Mouse (Mus musculus) forebrain, embryonic 11.5 days (tissue): ENCODE results near the gene Zfp811. TPM values are rescaled to one million over a fixed set of nuclear protein-coding genes. Genes with fewer than 3 reads are reported as not detected.
"Not testable (repeated sequence)": the region's sequence is repeated elsewhere in the genome, so short reads cannot be mapped to it uniquely, and the experiment has no call there.

Experiments
- ATAC-seq: fragments of 200-750 bp; cut with Nextera tagmentation; replicated peaks from 2 replicates; pipeline ENCODE4 v1.8.0; 2017; ENCODE audit warnings: moderate TSS enrichment; ENCODE audit not compliant: low FRiP score
- DNase-seq: peaks from one replicate; pipeline ENCODE4 v3.0.0-alpha.2; 2017; ENCODE audit warnings: low spot score
- H3K27ac ChIP-seq: fragments of 300-500 bp; sonication (generic); 2 replicates; pipeline ENCODE4 v1.5.1; 2014; ENCODE audit warnings: low read depth, low read length
- H3K27me3 ChIP-seq: fragments of 300-500 bp; sonication (generic); 2 replicates; pipeline ENCODE4 v1.6.1; 2014; ENCODE audit warnings: mild to moderate bottlenecking, low read length, mixed read lengths; ENCODE audit not compliant: control insufficient read depth, insufficient read depth
- H3K36me3 ChIP-seq: fragments of 300-500 bp; sonication (generic); 2 replicates; pipeline ENCODE4 v1.6.1; 2014; ENCODE audit warnings: mild to moderate bottlenecking, low read length, moderate library complexity, mixed read lengths; ENCODE audit not compliant: control insufficient read depth, insufficient read depth
- H3K4me1 ChIP-seq: fragments of 300-500 bp; sonication (generic); replicated peaks from 2 replicates; pipeline ENCODE4 v1.6.1; 2014; ENCODE audit warnings: low read length, mixed read lengths; ENCODE audit not compliant: control insufficient read depth, insufficient read depth
- H3K4me2 ChIP-seq: fragments of 300-500 bp; sonication (generic); 2 replicates; pipeline ENCODE4 v1.6.1; 2014; ENCODE audit warnings: low read depth, mild to moderate bottlenecking, low read length, moderate library complexity, mixed read lengths; ENCODE audit not compliant: severe bottlenecking
- H3K4me3 ChIP-seq: fragments of 300-500 bp; sonication (generic); 2 replicates; pipeline ENCODE4 v1.5.1; 2014; ENCODE audit warnings: low read depth, low read length
- H3K9ac ChIP-seq: fragments of 300-500 bp; sonication (generic); 2 replicates; pipeline ENCODE4 v1.6.1; 2014; ENCODE audit warnings: low read length
- H3K9me3 ChIP-seq: fragments of 300-500 bp; sonication (generic); 2 replicates; pipeline ENCODE4 v1.6.1; 2016; ENCODE audit warnings: low read length, mixed read lengths; ENCODE audit not compliant: control insufficient read depth
- WGBS: fragments of 180-500 bp; shearing (Covaris S2); extraction: QIAGEN DNeasy Blood & Tissue Kit; methylation state at CpG from one replicate; pipeline ENCODE4 v1.1.7; 2014; 5-methylcytosine and 5-hydroxymethylcytosine counted together
- polyA plus RNA-seq: library from polyadenylated mRNA; unstranded; fragments of >200 nt; fragmentation: Nextera tagmentation; extraction: Ambion mirVana; gene quantifications from 2 replicates; pipeline ENCODE4 v1.2.1, GENCODE M21; 2014

Zfp811 gene
- 25.0 and 27.4 TPM in 2 replicates for polyA plus RNA-seq

DNA sequence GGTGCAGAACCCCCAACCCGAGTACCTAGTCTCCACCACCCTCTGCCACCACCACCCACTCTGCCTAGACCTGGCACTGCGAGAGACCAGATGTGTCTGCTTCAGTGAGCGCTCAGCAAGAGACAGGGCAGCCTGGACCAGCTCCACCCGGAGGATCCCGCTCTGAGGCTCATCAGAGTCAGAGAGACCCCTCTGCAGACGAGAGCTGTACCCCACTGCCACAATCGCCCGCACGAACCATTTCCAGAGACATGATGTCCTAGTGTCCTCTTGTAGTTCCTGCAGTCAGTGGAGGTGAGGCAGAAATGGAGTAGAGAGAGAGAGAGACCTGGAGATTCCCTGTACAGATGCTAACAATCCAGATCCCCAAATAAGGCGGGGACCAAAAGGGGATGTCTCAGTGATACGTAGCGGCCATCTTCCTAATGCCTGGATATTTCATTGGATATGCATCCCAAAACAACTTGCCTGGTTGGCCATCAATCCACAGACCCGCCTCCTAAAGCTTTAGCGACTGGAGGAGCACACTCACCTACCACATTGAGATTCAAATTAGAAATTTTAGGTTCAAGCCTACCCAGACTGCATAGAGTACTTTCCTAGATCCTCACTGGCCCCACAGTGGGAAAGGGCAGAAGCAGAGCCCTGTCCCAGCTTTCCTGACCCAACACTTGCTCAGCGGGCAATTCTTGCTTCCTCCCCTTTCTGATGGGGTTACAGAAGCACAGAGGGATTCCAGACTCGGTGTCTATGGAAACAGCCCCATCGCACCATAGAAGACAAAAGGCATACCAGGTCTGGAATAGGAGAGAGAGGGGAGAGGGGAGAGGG is at the start of gene Zfp811:
Zfp811 (minus strand) TSS at position 388 of the 831 bp plus-strand sequence.
- peaks cover 9% of the 10 kb centered on the region; the same call in 1 of the 2 replicates for H3K4me1 ChIP-seq
- ATAC-seq (peak; percentile 87), DNase-seq (peak; percentile 77)
- peak within 1 kb of the TSS; percentile 77 for H3K4me2 ChIP-seq
- peak within 1 kb of the TSS; percentile 77 for H3K9ac ChIP-seq
- WGBS: 0% methylated on average over 17 of the region's 17 CpGs
- peak within 1 kb of the TSS; percentile 88 for H3K27ac ChIP-seq
- H3K27me3 ChIP-seq: no peaks in the 10 kb centered on the region
- no peaks in the 10 kb centered on the region for H3K36me3 ChIP-seq
- H3K4me3 ChIP-seq: peak within 1 kb of the TSS; percentile 59
- no peaks in the 10 kb centered on the region for H3K9me3 ChIP-seq

DNA sequence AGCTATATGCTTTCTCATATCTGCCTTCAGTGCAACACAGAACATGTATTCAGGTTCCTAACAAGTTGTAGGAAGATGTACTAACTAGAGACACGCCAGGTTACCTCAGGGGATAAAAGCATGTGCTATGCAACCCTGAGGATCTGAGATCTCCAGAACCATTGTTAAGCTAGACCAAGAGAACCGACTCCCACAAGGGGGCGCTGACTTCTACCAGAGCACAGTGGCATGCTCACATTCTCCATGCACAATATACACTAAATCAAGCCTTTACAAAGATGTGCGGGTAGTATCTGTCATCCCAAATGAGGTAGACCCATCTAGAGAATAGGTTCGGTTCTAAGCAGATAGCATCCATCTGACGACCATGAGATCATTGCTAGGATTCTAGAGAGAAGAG is 47.0 kb upstream of the Zfp811 start:
- H3K9me3 ChIP-seq, ATAC-seq, DNase-seq, H3K27ac ChIP-seq, H3K4me1 ChIP-seq, H3K27me3 ChIP-seq, H3K36me3 ChIP-seq, H3K9ac ChIP-seq, H3K4me2 ChIP-seq, H3K4me3 ChIP-seq: not testable (repeated sequence)
- 66% methylated on average over 3 of the region's 6 CpGs for WGBS

DNA sequence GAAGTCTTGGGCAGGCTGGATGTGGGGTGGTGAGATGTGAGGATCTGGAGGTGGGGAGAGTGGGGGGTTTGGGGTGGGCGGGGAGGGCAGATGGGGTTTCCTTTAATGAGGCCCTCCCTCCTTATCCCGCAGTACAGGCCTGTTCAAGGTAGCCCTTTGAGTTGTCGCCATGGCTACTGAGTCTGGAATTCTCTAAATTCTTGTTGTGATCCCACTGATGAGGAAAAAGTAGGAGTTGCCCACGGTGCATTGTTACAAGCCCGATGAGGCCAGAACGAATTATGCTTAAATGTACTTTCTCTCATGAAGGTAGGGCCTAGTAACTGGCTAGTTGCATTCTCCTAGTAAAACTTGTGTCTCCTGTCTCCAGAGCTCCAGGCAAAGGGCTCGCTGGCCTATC is 41.9 kb upstream of the Zfp811 start:
- 0 out of 2 replicates have a peak overlapping the region, but pooled peaks have one; percentile 37 for H3K27ac ChIP-seq
- 0 out of 2 replicates have a peak, but pooled peaks have one; percentile 36 for ATAC-seq
- no peak for DNase-seq

DNA sequence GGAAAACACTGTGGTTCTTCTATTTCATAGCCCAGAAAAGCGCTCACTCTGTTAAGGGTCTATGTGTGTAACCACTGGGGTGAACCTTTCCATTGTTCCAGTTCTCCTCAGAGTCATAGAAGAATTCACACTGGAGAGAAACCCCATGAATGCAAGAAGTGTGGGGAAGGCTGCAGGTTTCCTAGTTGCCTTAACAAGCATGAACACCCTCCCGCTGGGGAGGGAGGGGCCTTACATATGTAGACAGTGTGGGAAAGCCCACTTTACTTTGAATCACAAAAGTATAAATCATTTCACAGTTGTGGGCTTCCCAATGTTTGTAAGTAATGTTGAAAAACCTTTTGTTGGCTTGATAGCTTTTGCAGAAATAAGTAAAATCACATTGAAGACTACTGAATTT is 31.7 kb upstream of the Zfp811 start:
- H3K27me3 ChIP-seq: no peaks in the 10 kb centered on the region
- DNase-seq (no peak), ATAC-seq (no peak)

More for the DNA sequence above, 41.9 kb upstream of the Zfp811 start:
- Histone ChIP-seq H3K9ac (no peak overlapping the region), H3K4me3 (no peak overlapping the region), H3K36me3 (no peaks in the 10 kb centered on the region), H3K4me2 (no peak overlapping the region), H3K4me1 (0 out of 2 replicates have a peak, but pooled peaks cover 2% of the 10 kb centered on the region), H3K9me3 (no peaks in the 10 kb centered on the region), H3K27me3 (no peaks in the 10 kb centered on the region)
- WGBS: 29% methylated on average over 7 of the region's 7 CpGs

DNA sequence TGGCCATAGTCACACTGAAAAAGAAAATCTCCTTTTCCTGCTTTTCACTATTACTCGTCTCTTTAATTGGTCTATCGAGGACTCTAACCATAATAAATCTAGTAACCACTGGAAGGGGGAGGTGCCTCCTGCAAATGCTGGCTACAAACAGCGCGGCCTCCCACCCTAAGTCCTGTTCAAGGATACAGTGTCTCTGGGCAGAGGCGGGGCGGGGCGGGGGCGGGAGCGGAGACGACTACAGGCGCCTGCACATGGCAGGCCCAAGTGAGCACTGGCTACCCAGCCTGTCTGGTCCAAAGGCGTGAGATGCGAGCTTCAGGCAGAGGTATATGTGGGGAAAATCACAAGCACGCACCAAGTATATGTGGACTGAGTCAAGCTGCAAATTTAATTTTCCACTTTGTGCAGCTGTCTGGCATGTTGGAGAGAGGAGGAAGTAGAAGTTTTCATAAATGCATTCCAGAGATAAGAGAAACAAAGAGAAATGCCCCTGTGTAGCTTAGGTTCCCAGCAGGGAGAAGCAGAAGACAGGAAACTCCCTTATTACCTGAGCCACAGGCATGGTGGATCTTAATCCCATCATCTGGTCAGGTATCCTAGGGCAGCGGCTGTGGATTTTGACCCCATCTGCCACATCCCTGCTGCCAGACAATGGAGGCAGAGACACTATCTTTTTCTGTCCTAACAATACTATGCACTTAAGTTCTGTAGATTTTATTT is 29.5 kb upstream of the Zfp811 start:
- ATAC-seq (no peak), DNase-seq (peak; percentile 53)
- H3K4me3 ChIP-seq: no peak overlapping the region
- H3K9ac ChIP-seq: no peak overlapping the region
- H3K27me3 ChIP-seq: no peaks in the 10 kb centered on the region
- no peaks in the 10 kb centered on the region for H3K4me1 ChIP-seq
- H3K9me3 ChIP-seq: no peaks in the 10 kb centered on the region
- H3K36me3 ChIP-seq: no peaks in the 10 kb centered on the region
- 45% methylated on average over 15 of the region's 15 CpGs for WGBS
- no peak overlapping the region for H3K27ac ChIP-seq
- H3K4me2 ChIP-seq: no peak overlapping the region

More for the DNA sequence above, 31.7 kb upstream of the Zfp811 start:
- Histone ChIP-seq H3K27ac (no peak overlapping the region), H3K4me2 (no peak overlapping the region), H3K4me1 (no peaks in the 10 kb centered on the region), H3K4me3 (no peak overlapping the region), H3K36me3 (no peaks in the 10 kb centered on the region), H3K9me3 (no peaks in the 10 kb centered on the region), H3K9ac (no peak overlapping the region)
- 71% methylated on average over 2 of the region's 2 CpGs for WGBS

DNA sequence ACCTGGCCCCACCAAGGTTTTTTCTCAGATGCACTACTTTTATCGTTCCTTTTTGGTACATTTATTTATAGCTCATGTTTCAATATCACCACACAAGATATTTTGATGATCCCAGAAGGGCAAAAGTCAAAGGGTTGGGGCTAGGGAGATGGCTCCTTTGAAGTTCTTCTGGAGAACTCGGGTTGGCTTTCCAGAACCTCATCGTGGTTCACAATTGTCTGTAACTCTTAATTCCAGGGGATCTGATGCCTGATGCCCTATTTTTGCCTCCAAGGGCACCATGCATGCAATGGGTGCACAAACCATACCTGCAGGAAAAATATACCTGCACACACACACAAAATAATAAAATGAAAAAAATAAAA is 20.7 kb upstream of the Zfp811 start:
- DNase-seq: no peak
- ATAC-seq: no peak; the same call in 1 of the 2 replicates
- no peak overlapping the region for H3K27ac ChIP-seq
- peak overlapping the region; percentile 71 for H3K4me2 ChIP-seq
- 34% methylated on average over 3 of the region's 3 CpGs for WGBS
- H3K9me3 ChIP-seq: no peaks in the 10 kb centered on the region
- no peaks in the 10 kb centered on the region for H3K36me3 ChIP-seq
- H3K4me3 ChIP-seq: peak overlapping the region; percentile 80
- H3K27me3 ChIP-seq: no peaks in the 10 kb centered on the region
- H3K4me1 ChIP-seq: peaks cover 5% of the 10 kb centered on the region; the same call in 1 of the 2 replicates
- H3K9ac ChIP-seq: no peak overlapping the region; the same call in 1 of the 2 replicates

DNA sequence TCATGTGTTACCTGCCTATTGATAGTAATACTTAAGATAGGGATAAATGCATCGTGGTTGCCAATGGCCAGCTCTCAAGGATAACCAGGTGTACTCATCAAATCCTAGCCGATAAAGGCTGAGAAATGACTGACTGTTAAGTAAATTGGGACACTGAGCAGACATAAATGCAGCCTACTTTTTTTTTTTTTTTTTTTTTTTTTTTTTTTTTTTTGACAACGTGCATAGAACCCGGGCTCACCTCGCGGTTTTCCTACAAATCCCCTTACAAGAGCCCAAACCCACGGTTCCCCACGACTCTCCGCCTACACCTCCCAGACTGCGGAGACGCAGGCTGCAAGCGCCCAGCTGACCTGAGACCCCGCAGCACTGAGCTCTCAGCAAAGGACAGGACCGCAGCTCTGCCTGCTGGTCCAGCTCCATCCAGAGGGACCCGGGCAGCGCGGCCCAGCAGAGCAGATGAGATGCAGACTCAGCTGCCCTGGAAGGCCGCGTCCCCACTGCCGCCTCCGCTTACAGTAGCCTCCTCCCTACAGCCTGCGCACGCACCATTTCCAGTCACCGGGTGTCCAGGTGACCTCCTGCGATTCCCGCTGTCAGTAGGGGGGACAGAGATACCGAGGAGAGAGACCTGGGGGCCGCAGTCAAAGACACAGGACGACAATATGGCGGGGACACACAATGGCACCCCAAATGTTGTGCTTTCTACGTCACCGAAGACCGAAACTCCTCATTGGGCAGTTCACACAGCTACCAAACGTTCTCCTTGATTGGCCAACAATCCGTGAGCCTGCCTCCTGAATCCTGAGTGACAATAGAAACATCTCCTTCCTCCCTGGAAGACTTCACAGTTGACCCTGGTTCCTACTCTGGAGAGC is 20.0 kb upstream of the Zfp811 start, which contains the start of gene Zfp799:
Zfp799 (minus strand) TSS at position 722 of the 878 bp plus-strand sequence.
- DNase-seq: peak; percentile 82
- peak within 1 kb of the TSS; percentile 64 for H3K27ac ChIP-seq
- H3K36me3 ChIP-seq: no peaks in the 10 kb centered on the region
- H3K4me3 ChIP-seq: peak within 1 kb of the TSS; percentile 80
- H3K27me3 ChIP-seq: no peaks in the 10 kb centered on the region
- WGBS: 2% methylated on average over 35 of the region's 35 CpGs
- H3K9ac ChIP-seq: peak within 1 kb of the TSS; percentile 92
- ATAC-seq: peak; percentile 99
- H3K4me1 ChIP-seq: peaks cover 5% of the 10 kb centered on the region; the same call in 1 of the 2 replicates
- H3K9me3 ChIP-seq: no peaks in the 10 kb centered on the region
- peak within 1 kb of the TSS; percentile 71 for H3K4me2 ChIP-seq
